Mouse (Mus musculus): ENCODE results near the gene Tgfb3.

Tgfb3 gene

DNA sequence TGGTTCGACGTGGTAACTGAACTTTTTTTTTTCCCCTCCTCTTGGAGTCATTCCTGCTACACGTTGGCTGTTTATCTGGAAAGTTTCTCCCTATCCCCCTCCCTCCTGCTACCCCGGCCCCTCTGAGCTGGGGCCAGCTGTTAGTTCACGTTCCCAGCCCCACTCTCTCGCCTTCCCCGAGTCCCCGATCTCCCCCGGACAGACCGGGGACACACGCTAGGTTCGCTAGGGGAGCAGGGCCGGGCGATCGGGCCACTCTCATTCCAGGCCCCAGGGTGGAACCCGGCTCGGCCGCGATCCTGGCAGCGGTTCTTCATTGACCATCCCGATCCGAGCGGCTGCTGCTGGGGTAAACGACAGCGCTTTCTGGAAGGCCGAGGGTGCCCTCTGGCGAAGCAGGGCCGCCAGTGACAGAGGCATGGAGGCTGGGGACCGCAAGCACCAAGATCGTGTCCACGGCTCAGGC, 394 bp upstream of the Tgfb3 start:
- peak; percentile 63 for DNase-seq (ENCODE audit: low read depth)

DNA sequence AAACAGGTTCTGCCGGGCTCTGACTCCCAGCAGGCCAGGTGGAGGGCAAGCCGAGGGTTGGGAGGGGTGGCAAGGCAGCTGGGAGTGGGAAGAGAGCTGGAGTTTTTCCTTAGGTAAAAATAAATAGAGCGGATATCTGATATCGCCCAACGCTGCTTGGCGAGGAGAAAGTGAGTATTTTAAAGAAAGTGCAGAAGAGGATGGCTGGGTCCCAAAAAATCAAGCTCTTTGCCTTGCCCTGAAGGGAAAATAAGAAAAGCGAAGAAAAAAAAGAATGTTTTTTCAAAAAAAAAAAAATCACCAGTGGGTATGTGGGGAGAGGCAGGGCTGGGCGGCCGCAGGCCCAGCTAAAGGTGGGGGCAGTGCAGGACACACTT, 677 bp downstream of the Tgfb3 start:
- DNase-seq (ENCODE audit: low read depth), result no peak

DNA sequence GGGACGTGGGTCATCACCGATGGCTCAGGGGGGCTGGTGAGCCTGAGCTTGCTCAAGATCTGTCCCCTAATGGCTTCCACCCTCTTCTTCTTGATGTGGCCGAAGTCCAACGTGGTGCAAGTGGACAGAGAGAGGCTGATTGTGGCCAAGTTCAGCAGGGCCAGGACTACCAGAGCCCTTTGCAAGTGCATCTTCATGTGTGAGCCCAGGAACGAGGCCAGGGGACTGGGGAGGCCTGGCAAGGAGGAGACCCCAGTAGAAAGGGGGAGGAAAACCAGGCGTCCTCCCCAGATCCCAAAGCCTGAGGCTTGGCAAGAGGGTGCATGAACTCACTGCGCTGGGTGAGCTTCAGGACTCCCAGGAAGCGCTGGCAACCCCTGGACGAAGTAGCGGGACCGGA, 1.1 kb downstream of the Tgfb3 start:
- no peak for DNase-seq (ENCODE audit: low read depth)

DNA sequence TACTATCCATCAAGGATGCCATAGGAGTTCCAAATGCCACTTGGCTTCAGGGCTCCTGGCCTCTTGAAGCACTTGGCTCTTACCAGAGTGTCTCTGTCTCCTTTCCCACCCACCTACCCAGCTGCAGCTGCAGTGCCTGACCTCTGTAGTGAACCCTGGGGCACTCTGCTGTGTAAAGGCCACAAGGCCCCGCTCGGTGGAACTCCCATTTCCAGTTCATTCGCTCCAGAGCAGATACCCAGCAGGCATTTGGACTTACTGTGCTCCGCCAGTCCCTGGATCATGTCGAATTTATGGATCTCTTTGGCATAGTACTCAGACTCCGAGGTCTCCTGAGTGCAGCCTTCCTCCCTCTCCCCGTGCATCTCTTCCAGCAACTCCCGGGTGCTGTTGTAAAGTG, 1.5 kb downstream of the Tgfb3 start:
- no peak for DNase-seq (ENCODE audit: low read depth)

DNA sequence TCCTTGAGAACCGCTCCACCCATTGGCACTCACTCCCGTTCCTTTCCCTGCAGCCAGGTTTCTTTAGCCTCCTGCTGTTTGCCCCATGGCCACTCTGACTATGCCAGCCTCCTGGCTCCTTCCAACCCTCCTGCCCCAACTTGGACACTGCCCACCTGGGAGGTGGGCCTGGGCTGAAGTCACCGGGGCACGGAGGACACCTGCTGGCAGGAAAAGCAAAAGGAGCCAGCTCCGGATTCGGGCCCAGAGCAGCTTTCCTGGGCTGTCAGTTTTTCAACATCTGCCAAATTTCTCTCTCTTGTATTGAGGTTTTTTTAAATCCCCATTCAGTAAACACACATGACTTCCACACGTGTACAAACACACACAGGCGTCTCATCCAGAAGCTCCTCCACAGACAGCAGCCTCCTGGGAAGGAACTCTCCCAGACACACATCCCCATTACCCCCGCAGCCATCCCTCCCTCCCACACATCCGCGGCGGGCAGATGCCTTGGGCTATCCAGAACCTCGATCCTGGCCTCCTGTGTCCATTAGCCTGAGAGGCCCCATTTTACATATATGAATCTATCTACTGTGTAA, 2.4 kb downstream of the Tgfb3 start:
- no peak for DNase-seq (ENCODE audit: low read depth)

DNA sequence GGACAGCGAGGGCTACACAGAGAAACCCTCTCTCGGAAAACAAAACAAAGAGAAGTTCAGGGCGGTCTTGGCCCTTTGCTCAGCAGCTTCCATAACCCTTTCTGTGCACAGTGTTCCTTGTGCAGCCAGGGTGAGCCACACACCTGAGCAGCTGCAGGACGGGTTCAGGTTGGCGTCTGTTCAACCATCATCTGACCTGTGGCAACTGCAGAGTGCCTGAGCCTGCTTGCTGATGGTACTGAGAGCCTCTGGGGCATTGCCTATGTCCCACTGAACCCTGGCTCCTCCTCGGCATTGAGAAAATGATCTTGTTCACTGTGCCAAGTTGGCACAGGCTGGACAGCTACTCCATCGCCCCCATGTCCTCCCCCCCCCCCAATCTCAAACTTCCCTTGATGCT, 3.5 kb downstream of the Tgfb3 start:
- DNase-seq (ENCODE audit: low read depth), result no peak

DNA sequence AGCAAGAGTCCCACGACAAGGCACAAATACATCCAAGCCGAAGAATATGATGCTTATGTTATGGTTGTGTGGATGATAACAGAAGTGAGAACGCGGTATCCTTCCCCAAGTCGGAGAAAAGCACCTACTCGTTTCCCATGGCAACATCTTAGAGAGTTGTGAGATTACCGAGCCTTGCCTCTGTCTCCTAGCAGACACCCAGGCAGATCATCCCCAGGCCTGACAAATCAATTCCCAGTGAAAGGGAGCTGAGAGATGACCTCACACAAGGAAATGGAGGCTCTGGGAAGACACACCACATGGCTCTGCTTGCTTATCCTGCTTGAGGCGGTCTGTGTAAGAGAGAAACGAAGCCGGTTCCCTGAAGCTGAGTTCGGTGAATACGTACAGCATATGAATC, 4.2 kb downstream of the Tgfb3 start:
- no peak for DNase-seq (ENCODE audit: low read depth)

DNA sequence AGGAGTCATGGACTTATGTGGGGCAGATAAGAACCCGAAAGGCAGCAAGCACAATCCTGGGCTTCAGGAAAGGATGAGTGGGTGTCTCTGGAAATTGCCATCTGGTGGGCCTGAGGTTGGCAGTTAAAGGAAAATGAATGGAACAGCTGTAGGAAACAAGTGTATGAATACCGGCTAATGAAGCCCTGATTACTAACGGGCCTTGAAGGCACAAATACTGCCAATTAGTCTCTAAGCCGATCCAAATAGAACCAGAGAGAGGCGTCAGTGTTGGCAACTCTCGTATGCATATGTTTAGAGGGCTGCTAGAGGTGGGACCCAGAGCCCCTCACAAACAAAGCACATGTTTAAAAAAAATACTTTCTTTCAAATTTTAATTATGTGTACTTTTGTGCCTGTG, 7.4 kb downstream of the Tgfb3 start:
- no peak for DNase-seq (ENCODE audit: low read depth)

DNA sequence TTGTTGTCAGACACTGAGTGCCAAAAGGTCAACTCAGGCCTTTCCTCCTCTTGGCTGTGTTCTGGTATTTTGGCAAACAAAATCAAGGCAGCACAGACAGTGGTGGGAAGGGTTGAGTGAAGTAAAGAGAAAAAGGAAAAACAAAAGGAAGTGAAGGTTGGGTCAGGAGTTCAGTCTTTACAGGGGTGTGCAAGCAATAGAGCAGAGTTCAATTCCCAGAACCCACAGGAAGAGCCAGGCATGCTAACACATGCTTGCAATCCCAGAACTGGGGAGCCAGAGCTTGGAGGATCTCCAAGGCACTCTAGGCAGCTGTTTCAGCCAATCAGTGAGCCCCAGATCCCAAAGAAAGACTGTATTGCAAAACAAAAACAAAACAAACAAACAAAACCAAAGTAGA, 14.0 kb downstream of the Tgfb3 start:
- DNase-seq (ENCODE audit: low read depth), result no peak

DNA sequence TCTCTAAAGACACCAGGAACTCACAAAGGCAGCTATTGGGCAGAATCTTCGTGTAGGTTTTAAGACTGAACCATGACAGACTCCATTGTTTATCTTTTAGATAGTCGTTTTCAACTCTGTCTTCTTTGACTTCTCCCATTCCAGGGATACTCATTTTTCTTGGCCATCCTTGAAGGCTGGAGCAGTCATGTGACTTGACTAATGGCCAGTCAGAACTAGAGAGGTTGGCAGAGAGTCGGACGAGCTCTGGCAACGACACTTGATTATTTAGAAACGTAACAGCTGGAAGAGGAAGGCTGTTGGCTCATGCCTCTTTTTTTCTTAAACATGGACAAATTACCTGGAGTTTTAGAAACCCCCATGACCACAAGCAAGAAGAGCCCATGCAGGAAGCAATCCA, 19.5 kb downstream of the Tgfb3 start:
- DNase-seq (ENCODE audit: low read depth), result no peak

DNA sequence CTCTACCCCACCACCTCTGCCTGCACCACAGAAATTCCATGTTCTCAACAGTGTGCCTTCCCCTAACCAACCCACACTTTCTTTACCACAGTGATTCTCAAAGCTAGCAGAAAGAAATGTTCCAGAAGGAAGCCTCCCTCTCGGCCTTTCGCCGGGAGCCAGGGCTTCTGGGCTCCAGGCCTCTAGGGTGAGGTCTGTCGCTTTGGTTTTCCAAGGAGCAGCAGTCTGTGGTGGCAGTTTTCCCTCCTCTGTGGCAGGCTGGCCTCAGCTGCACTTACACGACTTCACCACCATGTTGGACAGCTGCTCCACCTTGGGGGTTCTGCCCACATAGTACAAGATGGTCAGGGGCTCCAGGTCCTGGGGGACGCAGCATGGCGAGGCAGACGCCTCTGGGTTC, 21.3 kb downstream of the Tgfb3 start:
- DNase-seq (ENCODE audit: low read depth), result no peak

DNA sequence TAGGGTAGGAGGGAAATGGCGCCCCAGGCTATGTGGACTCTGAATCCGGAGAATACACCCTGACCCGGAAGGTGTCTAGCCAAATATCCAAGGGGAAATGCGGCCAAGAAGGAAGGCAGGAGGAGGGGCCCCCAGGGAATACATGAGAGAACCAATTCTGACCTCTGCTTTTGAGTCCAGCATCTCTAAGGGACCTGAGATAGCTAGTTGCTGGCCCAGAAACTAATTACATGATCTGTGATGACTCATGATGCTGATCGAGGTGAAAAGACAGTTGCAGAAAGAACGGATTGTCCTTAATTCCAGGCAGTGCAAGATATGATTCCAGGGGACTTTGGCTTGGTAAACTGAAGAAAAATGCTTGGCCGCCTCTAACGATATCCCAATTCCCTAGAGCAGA, 21.9 kb downstream of the Tgfb3 start:
- DNase-seq (ENCODE audit: low read depth), result no peak

DNA sequence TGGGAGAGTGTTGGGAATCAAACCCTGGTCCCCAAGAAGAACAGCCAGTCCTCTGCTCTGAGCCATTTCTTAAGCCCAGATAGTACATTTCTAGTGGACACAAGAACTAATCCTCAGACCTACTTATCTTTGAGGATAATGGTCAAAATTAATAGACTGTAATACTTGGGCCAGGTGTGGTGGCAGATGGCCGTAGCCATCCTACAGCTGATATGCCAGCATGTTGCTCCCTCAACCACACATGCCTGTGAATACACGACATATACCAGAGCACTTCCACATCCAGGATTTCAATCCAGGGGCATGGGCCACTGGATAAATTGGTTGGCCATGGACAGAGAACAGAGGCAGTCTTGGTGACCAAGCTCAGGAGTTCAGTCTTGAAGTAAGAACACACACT, 23.5 kb downstream of the Tgfb3 start:
- DNase-seq (ENCODE audit: low read depth), result no peak

DNA sequence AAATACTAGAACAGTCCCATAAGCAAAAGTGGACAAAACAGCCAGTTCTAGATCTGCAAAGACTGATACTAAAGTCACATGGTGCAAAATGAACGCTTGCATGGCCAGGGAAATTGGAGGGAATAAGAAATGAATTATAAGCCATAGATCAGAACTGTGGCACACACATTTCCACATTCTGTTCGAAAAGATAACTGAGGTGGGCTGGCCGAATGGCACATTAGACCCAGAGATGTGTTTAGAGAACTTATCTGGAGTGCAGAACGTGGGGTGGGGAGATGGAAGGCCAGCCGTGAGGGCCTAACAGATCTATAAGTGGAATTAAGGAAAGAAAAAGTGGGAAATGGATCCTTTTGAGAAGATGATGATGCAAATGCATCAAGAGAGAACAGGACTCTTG, 27.4 kb downstream of the Tgfb3 start:
- DNase-seq (ENCODE audit: low read depth), result no peak

DNA sequence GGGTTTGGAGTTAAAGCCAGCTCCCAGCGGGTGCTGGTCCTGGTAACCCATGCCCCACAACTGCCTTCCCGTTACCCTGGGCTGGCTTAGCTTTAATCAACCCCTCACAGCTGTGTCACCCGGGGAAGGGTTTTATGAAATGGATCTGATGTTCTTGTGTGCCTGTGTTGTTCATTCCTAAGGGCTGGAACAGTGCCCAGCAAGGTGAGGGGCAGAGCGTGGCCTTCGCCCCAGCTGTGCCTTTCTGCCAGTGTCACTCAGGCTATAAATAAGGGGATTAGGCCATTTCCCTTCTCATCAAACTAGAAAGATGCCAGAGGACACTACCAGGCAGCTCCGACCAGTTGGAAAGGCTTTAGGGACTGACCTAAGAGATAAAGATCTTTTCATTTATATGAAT, 29.0 kb downstream of the Tgfb3 start:
- DNase-seq (ENCODE audit: low read depth), result no peak

DNA sequence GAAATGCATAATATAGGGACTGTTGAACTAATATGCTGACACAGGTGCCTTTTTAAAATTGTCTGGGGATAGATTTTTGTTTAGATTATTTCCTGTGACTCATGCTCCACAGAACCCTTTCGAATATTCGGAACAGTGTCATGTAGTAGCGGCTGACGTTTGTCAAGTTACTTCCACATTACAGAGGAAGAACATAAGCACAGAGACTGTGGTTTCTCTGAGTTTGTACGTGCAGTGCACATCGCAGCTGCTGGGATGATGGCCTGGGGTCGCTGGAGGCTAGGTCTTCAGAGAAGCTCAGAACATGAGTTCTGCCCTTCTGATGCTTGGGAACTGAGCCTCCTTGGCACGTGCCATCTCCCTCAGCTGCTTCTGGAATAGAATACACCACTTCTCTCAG, 31.5 kb downstream of the Tgfb3 start:
- DNase-seq (ENCODE audit: low read depth), result peak; percentile 20

DNA sequence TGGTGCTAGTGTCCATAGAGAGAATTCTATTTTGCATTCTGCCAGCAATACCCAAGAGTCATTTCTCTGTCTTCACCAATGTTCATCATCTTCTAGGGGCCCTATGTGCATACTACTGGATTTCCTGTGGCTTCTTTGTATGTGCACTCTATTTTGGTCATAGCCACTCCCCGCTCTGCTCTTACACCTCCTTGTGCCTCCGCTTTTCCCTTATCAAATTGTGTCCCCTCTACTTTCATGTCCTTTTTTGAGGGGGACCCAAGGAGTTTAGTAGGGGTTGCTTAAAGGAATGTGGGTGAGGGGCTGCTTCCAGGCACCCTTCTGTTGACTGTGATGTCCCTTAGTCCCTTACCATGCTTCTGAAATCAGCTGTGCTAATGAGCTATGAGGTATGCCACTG, 32.1 kb downstream of the Tgfb3 start:
- no peak for DNase-seq (ENCODE audit: low read depth)

DNA sequence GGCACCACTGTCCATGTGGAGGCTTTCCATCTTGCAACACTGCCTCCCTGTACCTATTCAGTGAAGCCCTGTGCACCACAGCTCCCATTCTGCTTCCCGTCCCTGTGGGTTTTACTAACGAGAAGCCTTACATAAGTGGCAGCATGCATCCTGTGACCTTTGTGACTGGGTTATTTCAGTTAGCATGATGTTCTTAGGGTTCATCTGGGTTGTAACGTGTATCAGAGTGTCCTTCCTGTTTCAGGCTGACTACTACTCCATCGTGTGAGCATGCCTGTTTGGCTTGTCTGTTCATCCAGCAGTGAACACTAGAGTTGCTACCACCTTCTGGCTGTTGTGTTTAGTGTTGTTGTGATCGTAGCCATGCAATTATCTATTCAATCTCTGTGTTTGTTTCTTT, 32.7 kb downstream of the Tgfb3 start:
- DNase-seq (ENCODE audit: low read depth), result no peak

DNA sequence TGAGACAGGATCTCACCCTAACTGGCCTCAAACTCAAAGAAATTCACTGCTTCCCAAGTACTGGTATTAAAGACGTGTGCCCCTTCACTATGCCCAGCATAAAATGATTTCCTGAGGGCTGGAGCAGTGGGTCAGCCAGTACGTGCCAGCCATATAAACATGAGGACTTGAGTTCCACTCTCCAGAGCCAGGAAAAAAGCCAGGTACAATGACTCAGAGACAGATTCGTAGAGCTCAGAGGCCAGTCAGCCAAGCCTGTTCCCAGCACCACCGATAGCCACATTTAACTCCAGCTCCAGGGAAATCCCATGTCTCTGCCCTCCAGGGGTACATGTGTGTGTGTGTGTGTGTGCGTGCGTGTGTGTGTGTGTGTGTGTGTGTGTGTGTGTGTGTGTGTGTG, 39.1 kb downstream of the Tgfb3 start:
- DNase-seq (ENCODE audit: low read depth), result no peak

DNA sequence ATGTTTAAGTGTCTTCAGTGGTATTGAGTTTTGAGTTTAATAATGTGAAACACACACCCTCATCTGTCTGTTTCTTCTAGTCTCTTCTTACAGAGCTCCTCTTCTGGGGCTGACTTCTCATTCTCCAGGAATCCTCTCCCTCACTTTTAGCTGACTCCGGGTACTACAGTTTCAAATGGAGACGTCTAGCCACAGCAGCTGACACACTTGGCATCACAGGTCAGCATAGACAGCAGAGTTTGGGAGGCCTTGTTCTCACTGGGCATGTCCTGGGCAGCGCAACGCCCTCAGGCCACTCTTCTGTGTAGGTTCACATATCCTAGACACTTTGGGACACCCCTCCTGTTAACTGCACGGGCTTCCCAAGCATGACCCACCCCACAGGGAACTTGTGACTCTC, 39.8 kb downstream of the Tgfb3 start:
- DNase-seq (ENCODE audit: low read depth), result no peak

DNA sequence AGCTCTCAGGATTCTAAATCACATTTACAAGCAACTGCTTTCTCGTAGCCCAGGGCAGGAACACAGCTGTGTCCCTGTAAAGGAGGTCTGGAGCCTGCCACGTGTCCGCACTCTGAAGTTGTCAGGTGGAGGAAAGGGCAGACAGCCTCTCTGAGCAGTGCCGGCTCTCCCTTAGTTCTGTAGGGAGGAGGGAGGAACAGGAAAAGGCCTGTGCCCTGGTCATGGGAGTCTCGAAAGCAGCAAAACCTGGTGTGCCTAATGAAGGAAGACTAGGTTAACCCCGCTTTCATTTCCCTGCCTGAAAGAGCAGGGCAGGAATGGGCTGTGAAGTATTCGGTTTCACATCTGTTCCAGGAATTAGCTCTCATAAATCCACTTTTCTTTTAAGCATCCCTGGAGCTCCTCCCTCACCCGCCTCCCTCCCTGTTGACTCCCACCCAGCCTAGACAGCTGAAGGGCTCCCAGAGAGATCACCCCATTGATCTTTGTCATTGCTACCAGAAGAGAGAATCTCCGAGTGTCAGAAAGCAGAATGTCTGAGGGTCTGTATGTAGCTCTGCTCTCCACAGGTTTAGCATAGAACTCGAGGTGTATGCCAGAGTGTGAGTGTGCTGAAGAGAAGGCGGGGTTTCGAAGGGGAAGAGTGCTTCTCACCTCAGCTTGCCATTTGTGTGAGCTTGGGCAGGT, 41.5 kb downstream of the Tgfb3 start:
- DNase-seq (ENCODE audit: low read depth), result no peak

DNA sequence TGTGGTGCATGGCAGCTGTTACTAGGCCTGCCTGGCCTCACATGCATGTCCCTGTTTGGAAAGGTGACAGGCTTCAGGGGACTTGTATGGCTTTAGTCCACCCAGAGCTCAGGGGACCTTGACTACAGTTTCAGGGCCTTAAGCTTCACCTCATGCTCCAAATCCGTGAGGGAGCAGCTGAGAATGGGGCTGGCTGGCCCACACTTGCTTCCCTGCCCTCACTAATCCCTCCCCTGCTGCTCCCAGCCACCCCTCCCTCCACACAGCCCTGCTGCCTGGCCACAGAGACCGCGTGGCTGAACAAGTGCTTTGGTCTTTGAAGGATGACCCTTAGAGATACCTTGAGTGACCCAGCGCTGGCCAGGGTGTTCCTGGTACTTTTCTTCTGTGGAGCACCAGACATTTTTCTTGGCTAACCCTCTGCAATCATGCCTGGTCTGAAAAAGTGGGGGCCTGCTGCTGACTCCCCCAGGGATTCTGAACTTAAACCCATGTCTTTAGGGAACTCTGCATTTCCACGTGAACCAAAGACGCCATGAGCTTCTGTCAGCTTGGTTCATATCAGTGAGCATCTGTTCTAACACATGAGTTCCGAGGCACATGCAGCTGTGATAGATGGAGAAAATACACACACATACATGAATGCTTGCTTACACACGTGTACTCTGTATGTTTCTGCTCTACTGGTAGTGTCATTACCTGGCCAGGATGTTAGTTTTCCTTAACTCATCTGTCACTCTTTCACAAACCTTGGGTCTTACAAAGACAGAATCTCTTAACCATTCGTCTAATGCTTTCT, 42.3 kb downstream of the Tgfb3 start:
- no peak for DNase-seq (ENCODE audit: low read depth)

DNA sequence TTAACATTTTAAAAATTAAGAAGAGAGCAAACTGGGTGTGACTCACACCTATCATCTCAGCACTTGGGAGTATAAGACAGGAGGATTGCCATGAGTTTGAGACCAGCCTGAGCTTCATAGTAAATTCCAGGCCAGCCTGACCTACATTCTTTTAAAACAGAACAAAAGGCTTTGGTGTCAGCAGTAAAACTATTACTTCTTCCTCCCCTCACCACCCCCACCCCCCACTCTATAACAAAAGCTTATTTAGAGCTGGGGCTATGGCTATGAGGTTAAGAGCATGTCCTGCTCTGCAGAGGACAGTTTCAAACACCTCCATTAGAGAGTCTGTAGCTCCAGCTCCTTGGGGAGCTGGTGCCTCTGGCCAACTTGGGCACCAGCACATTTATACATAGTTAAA, 43.3 kb downstream of the Tgfb3 start:
- DNase-seq (ENCODE audit: low read depth), result no peak

DNA sequence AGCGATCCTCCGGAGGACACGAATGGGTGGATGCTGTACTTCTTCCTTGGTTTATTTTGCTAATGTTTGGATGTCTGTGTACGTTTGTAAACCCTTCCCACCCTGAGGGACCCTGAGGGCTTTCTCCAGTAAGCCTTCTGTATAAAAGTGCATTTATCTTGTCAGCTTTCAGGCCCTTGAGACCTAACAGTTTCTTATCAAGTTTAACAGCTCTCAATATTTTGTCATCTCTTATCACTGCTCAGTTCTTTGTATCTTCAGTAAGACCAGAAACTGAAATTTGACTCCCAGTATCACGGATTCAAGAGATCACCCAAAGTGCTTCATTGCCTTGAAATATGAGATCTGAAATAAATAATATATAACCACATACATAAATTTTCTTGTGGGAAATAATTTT, 47.9 kb downstream of the Tgfb3 start:
- no peak for DNase-seq (ENCODE audit: low read depth)
